Mouse (Mus musculus): Measurements from ENCODE around the gene Gzmn. TPM values are rescaled to one million over a fixed set of nuclear protein-coding genes. Genes with fewer than 3 reads are reported as not detected.
"Not testable (repeated sequence)": the region's sequence is repeated elsewhere in the genome, so short reads cannot be mapped to it uniquely, and the experiment has no call there.

The Gzmn gene
- polyA plus RNA-seq (2014; fragmentation: Nextera tagmentation; extraction: Ambion mirVana): not detected in 2 replicates

DNA sequence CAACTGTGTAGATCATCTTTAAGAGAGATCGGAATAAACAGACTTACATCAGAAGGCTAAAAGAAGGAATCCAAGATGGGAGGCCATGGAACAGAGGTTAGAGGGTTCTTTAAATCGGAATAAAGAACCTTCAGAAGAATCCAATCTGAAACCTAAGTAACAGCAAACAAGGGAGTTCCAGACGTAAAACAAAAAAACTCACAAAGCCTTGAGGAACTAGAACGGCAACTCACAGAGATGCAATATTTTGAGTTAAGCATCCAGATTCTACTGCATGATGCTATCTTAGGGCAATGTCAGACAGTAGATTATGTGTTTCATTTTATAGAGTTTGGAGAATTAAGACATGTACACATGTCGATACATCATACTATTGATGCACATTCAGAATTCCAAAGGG, at the start of gene Gzmn:
Gzmn (minus strand) TSS at position 101 of the 400 bp plus-strand sequence.
- Histone ChIP-seq H3K4me3 (ENCODE audit: low read depth, low read length) (no peak within 1 kb of the TSS), H3K27me3 (ENCODE audit: control insufficient read depth, insufficient read depth, low read length) (no peaks in the 10 kb centered on the region), H3K9ac (replicated peaks; ENCODE audit: low read depth, low read length) (no peak within 1 kb of the TSS), H3K4me1 (ENCODE audit: control insufficient read depth, insufficient read depth, low read length) (no peaks in the 10 kb centered on the region), H3K9me3 (ENCODE audit: control insufficient read depth, low read length) (no peaks in the 10 kb centered on the region), H3K36me3 (ENCODE audit: control insufficient read depth, insufficient read depth, low read length) (no peaks in the 10 kb centered on the region), H3K4me2 (ENCODE audit: low read depth, low read length) (no peak within 1 kb of the TSS), H3K27ac (ENCODE audit: low read depth, low read length) (no peak within 1 kb of the TSS)
- ATAC-seq (ENCODE audit: low read depth): no peak
- WGBS: 93% methylated on average over 5 of the region's 5 CpGs

DNA sequence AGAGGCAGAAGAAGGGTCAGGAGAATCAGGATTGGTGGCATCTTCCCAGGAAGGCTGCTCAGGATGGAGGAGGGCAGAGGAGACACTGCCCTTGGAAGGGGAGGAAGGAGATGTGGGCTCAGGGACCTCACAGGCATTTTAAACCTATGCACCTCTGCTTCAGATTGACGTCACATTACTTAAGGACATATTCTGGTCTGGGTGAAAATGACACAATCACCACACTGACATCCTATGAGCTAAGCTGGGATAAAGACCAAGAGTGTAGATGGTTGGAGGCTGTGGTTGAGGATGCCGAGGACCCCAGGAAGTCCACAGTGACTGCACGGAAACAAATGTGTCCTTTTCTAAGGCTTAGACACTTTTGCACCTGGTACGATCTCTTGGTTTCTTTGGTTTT, 36.9 kb upstream of the Gzmn start, which contains the start of gene Gzmf:
Gzmf (minus strand) TSS at position 101 of the 400 bp plus-strand sequence.
- Histone ChIP-seq H3K27ac (ENCODE audit: low read depth, low read length) (no peak within 1 kb of the TSS), H3K9me3 (ENCODE audit: control insufficient read depth, low read length) (no peaks in the 10 kb centered on the region), H3K4me2 (ENCODE audit: low read depth, low read length) (no peak within 1 kb of the TSS), H3K4me3 (ENCODE audit: low read depth, low read length) (no peak within 1 kb of the TSS), H3K36me3 (ENCODE audit: control insufficient read depth, insufficient read depth, low read length) (no peaks in the 10 kb centered on the region), H3K9ac (replicated peaks; ENCODE audit: low read depth, low read length) (no peak within 1 kb of the TSS), H3K4me1 (ENCODE audit: control insufficient read depth, insufficient read depth, low read length) (no peaks in the 10 kb centered on the region), H3K27me3 (ENCODE audit: control insufficient read depth, insufficient read depth, low read length) (no peaks in the 10 kb centered on the region)
- WGBS: 90% methylated on average over 4 of the region's 4 CpGs
- ATAC-seq (ENCODE audit: low read depth): no peak

- 87% methylated on average over 1 of the region's 1 CpGs for WGBS
- no peak overlapping the region for H3K4me2 ChIP-seq (ENCODE audit: low read depth, low read length)
- H3K27ac ChIP-seq (ENCODE audit: low read depth, low read length): no peak overlapping the region
- H3K9me3 ChIP-seq (ENCODE audit: control insufficient read depth, low read length): no peaks in the 10 kb centered on the region
- H3K27me3 ChIP-seq (ENCODE audit: control insufficient read depth, insufficient read depth, low read length): no peaks in the 10 kb centered on the region
- no peaks in the 10 kb centered on the region for H3K4me1 ChIP-seq (ENCODE audit: control insufficient read depth, insufficient read depth, low read length)
- H3K4me3 ChIP-seq (ENCODE audit: low read depth, low read length): no peak overlapping the region
- H3K36me3 ChIP-seq (ENCODE audit: control insufficient read depth, insufficient read depth, low read length): no peaks in the 10 kb centered on the region
- no peak overlapping the region for H3K9ac ChIP-seq (replicated peaks; ENCODE audit: low read depth, low read length)
- no peak for ATAC-seq (ENCODE audit: low read depth)
These were observed 31.2 kb upstream of the Gzmn start for GRCm38 (mm10) chr14:56205613-56206012.

GRCm38 (mm10) chr14:56205021-56205420, 30.6 kb upstream of the Gzmn start:
- 32% methylated on average over 5 of the region's 5 CpGs for WGBS
- not testable (repeated sequence) for H3K4me1 ChIP-seq (ENCODE audit: control insufficient read depth, insufficient read depth, low read length); H3K9me3 ChIP-seq (ENCODE audit: control insufficient read depth, low read length); ATAC-seq (ENCODE audit: low read depth); H3K9ac ChIP-seq (replicated peaks; ENCODE audit: low read depth, low read length); H3K36me3 ChIP-seq (ENCODE audit: control insufficient read depth, insufficient read depth, low read length); H3K27ac ChIP-seq (ENCODE audit: low read depth, low read length); H3K4me3 ChIP-seq (ENCODE audit: low read depth, low read length); H3K4me2 ChIP-seq (ENCODE audit: low read depth, low read length); H3K27me3 ChIP-seq (ENCODE audit: control insufficient read depth, insufficient read depth, low read length)

- Histone ChIP-seq H3K9ac (replicated peaks; ENCODE audit: low read depth, low read length) (no peak overlapping the region), H3K36me3 (ENCODE audit: control insufficient read depth, insufficient read depth, low read length) (no peaks in the 10 kb centered on the region), H3K4me3 (ENCODE audit: low read depth, low read length) (no peak overlapping the region), H3K4me2 (ENCODE audit: low read depth, low read length) (no peak overlapping the region), H3K4me1 (ENCODE audit: control insufficient read depth, insufficient read depth, low read length) (no peaks in the 10 kb centered on the region), H3K27ac (ENCODE audit: low read depth, low read length) (no peak overlapping the region), H3K27me3 (ENCODE audit: control insufficient read depth, insufficient read depth, low read length) (no peaks in the 10 kb centered on the region), H3K9me3 (ENCODE audit: control insufficient read depth, low read length) (no peaks in the 10 kb centered on the region)
- ATAC-seq (ENCODE audit: low read depth): no peak
- WGBS: 12% methylated on average over 2 of the region's 2 CpGs
These were observed 29.6 kb upstream of the Gzmn start for GRCm38 (mm10) chr14:56203975-56204374.

GRCm38 (mm10) chr14:56186946-56187345, 12.5 kb upstream of the Gzmn start:
- no peak for ATAC-seq (ENCODE audit: low read depth)
- no peak overlapping the region for H3K4me2 ChIP-seq (ENCODE audit: low read depth, low read length)
- no peak overlapping the region for H3K4me3 ChIP-seq (ENCODE audit: low read depth, low read length)
- H3K36me3 ChIP-seq (ENCODE audit: control insufficient read depth, insufficient read depth, low read length): no peaks in the 10 kb centered on the region
- H3K27ac ChIP-seq (ENCODE audit: low read depth, low read length): no peak overlapping the region
- H3K27me3 ChIP-seq (ENCODE audit: control insufficient read depth, insufficient read depth, low read length): no peaks in the 10 kb centered on the region
- no peak overlapping the region for H3K9ac ChIP-seq (replicated peaks; ENCODE audit: low read depth, low read length)
- 62% methylated on average over 6 of the region's 6 CpGs for WGBS
- H3K4me1 ChIP-seq (ENCODE audit: control insufficient read depth, insufficient read depth, low read length): no peaks in the 10 kb centered on the region
- no peaks in the 10 kb centered on the region for H3K9me3 ChIP-seq (ENCODE audit: control insufficient read depth, low read length)

- no peak for ATAC-seq (ENCODE audit: low read depth)
- no peak overlapping the region for H3K4me3 ChIP-seq (ENCODE audit: low read depth, low read length)
- H3K4me1 ChIP-seq (ENCODE audit: control insufficient read depth, insufficient read depth, low read length): no peaks in the 10 kb centered on the region
- no peaks in the 10 kb centered on the region for H3K9me3 ChIP-seq (ENCODE audit: control insufficient read depth, low read length)
- H3K36me3 ChIP-seq (ENCODE audit: control insufficient read depth, insufficient read depth, low read length): no peaks in the 10 kb centered on the region
- H3K4me2 ChIP-seq (ENCODE audit: low read depth, low read length): no peak overlapping the region
- 88% methylated on average over 5 of the region's 5 CpGs for WGBS
- H3K9ac ChIP-seq (replicated peaks; ENCODE audit: low read depth, low read length): no peak overlapping the region
- H3K27ac ChIP-seq (ENCODE audit: low read depth, low read length): no peak overlapping the region
- no peaks in the 10 kb centered on the region for H3K27me3 ChIP-seq (ENCODE audit: control insufficient read depth, insufficient read depth, low read length)
These were observed 12.1 kb upstream of the Gzmn start for GRCm38 (mm10) chr14:56186521-56186920.

GRCm38 (mm10) chr14:56177651-56178050, 3.3 kb upstream of the Gzmn start:
- not testable (repeated sequence) for H3K36me3 ChIP-seq (ENCODE audit: control insufficient read depth, insufficient read depth, low read length); H3K4me2 ChIP-seq (ENCODE audit: low read depth, low read length); H3K4me3 ChIP-seq (ENCODE audit: low read depth, low read length); H3K9me3 ChIP-seq (ENCODE audit: control insufficient read depth, low read length); H3K27ac ChIP-seq (ENCODE audit: low read depth, low read length); H3K27me3 ChIP-seq (ENCODE audit: control insufficient read depth, insufficient read depth, low read length); ATAC-seq (ENCODE audit: low read depth); H3K9ac ChIP-seq (replicated peaks; ENCODE audit: low read depth, low read length); H3K4me1 ChIP-seq (ENCODE audit: control insufficient read depth, insufficient read depth, low read length)
- 25% methylated on average over 8 of the region's 8 CpGs for WGBS

GRCm38 (mm10) chr14:56173396-56173795, 1.0 kb downstream of the Gzmn start:
- WGBS: 94% methylated on average over 6 of the region's 6 CpGs
- H3K9ac ChIP-seq (replicated peaks; ENCODE audit: low read depth, low read length): no peak overlapping the region
- no peak for ATAC-seq (ENCODE audit: low read depth)
- H3K4me3 ChIP-seq (ENCODE audit: low read depth, low read length): no peak overlapping the region
- H3K36me3 ChIP-seq (ENCODE audit: control insufficient read depth, insufficient read depth, low read length): no peaks in the 10 kb centered on the region
- no peak overlapping the region for H3K4me2 ChIP-seq (ENCODE audit: low read depth, low read length)
- H3K27me3 ChIP-seq (ENCODE audit: control insufficient read depth, insufficient read depth, low read length): no peaks in the 10 kb centered on the region
- H3K27ac ChIP-seq (ENCODE audit: low read depth, low read length): no peak overlapping the region
- H3K4me1 ChIP-seq (ENCODE audit: control insufficient read depth, insufficient read depth, low read length): no peaks in the 10 kb centered on the region
- no peaks in the 10 kb centered on the region for H3K9me3 ChIP-seq (ENCODE audit: control insufficient read depth, low read length)

DNA sequence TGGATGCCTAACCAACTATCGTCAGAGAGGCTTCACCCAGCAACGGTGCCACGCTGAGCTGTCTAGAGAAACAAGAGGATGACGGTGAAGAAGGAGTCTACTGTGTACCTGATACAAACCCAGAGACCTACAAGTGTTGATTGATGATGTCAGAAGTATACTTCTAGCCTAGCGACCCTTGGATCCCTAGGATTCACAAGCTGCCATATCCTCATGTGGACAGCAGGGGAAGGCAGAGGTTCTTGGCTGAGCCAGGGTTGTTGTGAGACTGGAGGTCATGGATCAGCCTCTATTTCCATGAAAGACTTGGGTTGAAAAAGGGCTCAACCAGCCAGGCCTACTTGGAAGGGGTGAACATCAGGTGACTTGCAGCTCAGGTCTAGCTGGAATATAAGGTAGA, 1.7 kb downstream of the Gzmn start:
- H3K9ac ChIP-seq (replicated peaks; ENCODE audit: low read depth, low read length): no peak overlapping the region
- WGBS: 92% methylated on average over 5 of the region's 5 CpGs

More for the DNA sequence above, 1.7 kb downstream of the Gzmn start:
- Histone ChIP-seq H3K27me3 (ENCODE audit: control insufficient read depth, insufficient read depth, low read length) (no peaks in the 10 kb centered on the region), H3K36me3 (ENCODE audit: control insufficient read depth, insufficient read depth, low read length) (no peaks in the 10 kb centered on the region), H3K4me3 (ENCODE audit: low read depth, low read length) (no peak overlapping the region), H3K27ac (ENCODE audit: low read depth, low read length) (no peak overlapping the region), H3K9me3 (ENCODE audit: control insufficient read depth, low read length) (no peaks in the 10 kb centered on the region), H3K4me2 (ENCODE audit: low read depth, low read length) (no peak overlapping the region), H3K4me1 (ENCODE audit: control insufficient read depth, insufficient read depth, low read length) (no peaks in the 10 kb centered on the region)
- ATAC-seq (ENCODE audit: low read depth): no peak
